Mouse (Mus musculus): ENCODE results near the gene Syt5. TPM values are rescaled to one million over a fixed set of nuclear protein-coding genes. Genes with fewer than 3 reads are reported as not detected.

Gene Syt5
- polyA plus RNA-seq, 1 experiment from 2014 or later = 79.9 TPM

GRCm38 (mm10) chr7:4497271-4497903, 50.0 kb downstream of the Syt5 start:
- Histone ChIP-seq H3K4me1 (ENCODE audit: control insufficient read depth, insufficient read depth, low read length) (peaks cover 28% of the 10 kb centered on the region), H3K9me3 (ENCODE audit: control insufficient read depth, low read length) (no peaks in the 10 kb centered on the region), H3K27me3 (ENCODE audit: control insufficient read depth, insufficient read depth, low read length) (no peaks in the 10 kb centered on the region), H3K4me3 (ENCODE audit: low read depth, low read length) (no peak overlapping the region), H3K27ac (ENCODE audit: low read depth, low read length) (no peak overlapping the region), H3K36me3 (ENCODE audit: control insufficient read depth, insufficient read depth, low read length) (peaks cover 12% of the 10 kb centered on the region; the same call in 1 of the 2 replicates), H3K9ac (replicated peaks; ENCODE audit: low read depth, low read length) (no peak overlapping the region), H3K4me2 (ENCODE audit: low read depth, low read length) (no peak overlapping the region)
- no peak for ATAC-seq (ENCODE audit: low read depth)
- WGBS = 92% methylated on average over 9 of the region's 9 CpGs

GRCm38 (mm10) chr7:4496468-4496867, 50.9 kb downstream of the Syt5 start:
- Histone ChIP-seq H3K27me3 (ENCODE audit: control insufficient read depth, insufficient read depth, low read length) (no peaks in the 10 kb centered on the region), H3K27ac (ENCODE audit: low read depth, low read length) (no peak overlapping the region), H3K36me3 (ENCODE audit: control insufficient read depth, insufficient read depth, low read length) (peaks cover 12% of the 10 kb centered on the region; the same call in 1 of the 2 replicates), H3K9ac (replicated peaks; ENCODE audit: low read depth, low read length) (no peak overlapping the region), H3K4me1 (ENCODE audit: control insufficient read depth, insufficient read depth, low read length) (peaks cover 28% of the 10 kb centered on the region), H3K4me3 (ENCODE audit: low read depth, low read length) (no peak overlapping the region), H3K4me2 (ENCODE audit: low read depth, low read length) (no peak overlapping the region), H3K9me3 (ENCODE audit: control insufficient read depth, low read length) (no peaks in the 10 kb centered on the region)
- WGBS = 99% methylated on average over 3 of the region's 3 CpGs
- no peak for ATAC-seq (ENCODE audit: low read depth)

DNA sequence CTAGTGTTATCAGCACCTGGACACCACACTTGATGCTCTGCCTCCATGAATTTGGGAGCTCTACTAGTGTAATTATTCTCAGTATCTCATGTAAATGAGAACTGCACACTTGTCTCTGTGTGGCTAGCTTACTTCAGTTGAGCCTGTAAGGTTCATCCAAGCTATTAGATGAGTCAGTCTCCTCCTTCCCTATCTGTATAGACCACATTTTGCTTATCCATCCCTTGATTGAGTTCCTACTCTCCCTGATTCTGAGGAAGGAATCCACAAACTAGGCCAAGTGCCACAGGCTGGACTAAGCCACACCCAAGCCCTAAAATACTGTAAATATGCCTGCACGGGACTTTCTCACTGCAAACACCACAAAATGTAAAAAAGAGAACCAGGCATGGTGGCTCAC, 53.4 kb downstream of the Syt5 start:
- H3K27ac ChIP-seq (ENCODE audit: low read depth, low read length) = no peak overlapping the region
- H3K4me1 ChIP-seq (ENCODE audit: control insufficient read depth, insufficient read depth, low read length) = peaks cover 15% of the 10 kb centered on the region
- H3K4me2 ChIP-seq (ENCODE audit: low read depth, low read length) = no peak overlapping the region
- H3K9me3 ChIP-seq (ENCODE audit: control insufficient read depth, low read length) = no peaks in the 10 kb centered on the region
- H3K9ac ChIP-seq (replicated peaks; ENCODE audit: low read depth, low read length) = no peak overlapping the region
- no peak for ATAC-seq (ENCODE audit: low read depth)
- H3K27me3 ChIP-seq (ENCODE audit: control insufficient read depth, insufficient read depth, low read length) = no peaks in the 10 kb centered on the region
- H3K36me3 ChIP-seq (ENCODE audit: control insufficient read depth, insufficient read depth, low read length) = peaks cover 19% of the 10 kb centered on the region; the same call in 1 of the 2 replicates
- H3K4me3 ChIP-seq (ENCODE audit: low read depth, low read length) = no peak overlapping the region
- 96% methylated on average over 1 of the region's 1 CpGs for WGBS

DNA sequence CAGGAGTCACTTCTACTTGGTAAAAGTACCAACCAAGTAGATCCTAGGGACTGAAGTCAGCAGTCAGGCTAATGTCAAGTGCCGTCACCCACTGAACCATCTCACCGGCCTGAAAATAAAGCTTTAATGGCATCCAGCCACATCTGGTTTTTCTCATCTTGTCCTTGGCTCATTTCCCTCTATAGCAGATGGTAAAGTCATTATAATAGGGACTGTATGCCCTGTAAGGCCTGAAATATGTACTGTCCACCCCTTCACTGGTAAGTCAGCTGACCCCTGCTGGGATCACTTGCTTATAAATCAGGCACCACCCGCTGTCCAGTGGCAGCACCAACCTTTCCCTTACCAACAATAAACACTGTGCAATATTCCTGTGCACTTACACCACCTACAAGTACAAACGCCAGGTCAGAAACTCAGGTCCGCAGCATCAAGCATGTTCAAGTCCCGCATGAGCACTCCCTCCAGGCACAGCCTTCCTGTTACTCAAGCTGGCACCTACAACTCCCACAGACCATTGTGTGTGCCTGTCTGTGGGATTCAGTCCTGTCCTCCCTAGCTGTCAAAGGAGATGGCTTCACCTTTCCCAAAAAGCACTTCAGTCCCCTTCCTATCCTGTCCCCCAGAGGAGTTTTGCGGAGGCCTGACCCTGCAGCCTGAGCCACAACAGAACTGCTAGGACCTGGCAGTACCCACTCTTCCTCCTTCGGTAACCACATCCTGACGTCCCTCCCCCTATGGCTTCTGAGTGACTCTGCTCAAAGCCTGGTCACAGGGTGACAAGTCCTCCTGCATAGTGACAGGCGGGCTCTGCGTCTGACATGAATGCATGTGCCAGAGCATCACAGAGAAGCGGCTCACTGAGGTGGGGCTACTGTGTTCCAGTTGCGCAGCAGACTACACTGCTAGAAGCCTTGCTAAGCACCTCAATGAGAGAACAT, 54.8 kb downstream of the Syt5 start:
- Histone ChIP-seq H3K36me3 (ENCODE audit: control insufficient read depth, insufficient read depth, low read length) (peaks cover 20% of the 10 kb centered on the region; the same call in 1 of the 2 replicates), H3K4me2 (ENCODE audit: low read depth, low read length) (no peak overlapping the region), H3K4me1 (ENCODE audit: control insufficient read depth, insufficient read depth, low read length) (peaks cover 2% of the 10 kb centered on the region; the same call in 1 of the 2 replicates), H3K9me3 (ENCODE audit: control insufficient read depth, low read length) (no peaks in the 10 kb centered on the region), H3K9ac (replicated peaks; ENCODE audit: low read depth, low read length) (no peak overlapping the region), H3K4me3 (ENCODE audit: low read depth, low read length) (no peak overlapping the region), H3K27ac (ENCODE audit: low read depth, low read length) (no peak overlapping the region), H3K27me3 (ENCODE audit: control insufficient read depth, insufficient read depth, low read length) (no peaks in the 10 kb centered on the region)
- ATAC-seq (ENCODE audit: low read depth) = no peak
- 82% methylated on average over 13 of the region's 13 CpGs for WGBS

- ATAC-seq (ENCODE audit: low read depth) = no peak
- WGBS = 88% methylated on average over 6 of the region's 6 CpGs
- Histone ChIP-seq H3K27ac (ENCODE audit: low read depth, low read length) (no peak overlapping the region), H3K27me3 (ENCODE audit: control insufficient read depth, insufficient read depth, low read length) (no peaks in the 10 kb centered on the region), H3K9me3 (ENCODE audit: control insufficient read depth, low read length) (no peaks in the 10 kb centered on the region), H3K4me3 (ENCODE audit: low read depth, low read length) (no peak overlapping the region), H3K36me3 (ENCODE audit: control insufficient read depth, insufficient read depth, low read length) (peaks cover 19% of the 10 kb centered on the region; the same call in 1 of the 2 replicates), H3K4me2 (ENCODE audit: low read depth, low read length) (no peak overlapping the region), H3K4me1 (ENCODE audit: control insufficient read depth, insufficient read depth, low read length) (no peaks in the 10 kb centered on the region), H3K9ac (replicated peaks; ENCODE audit: low read depth, low read length) (no peak overlapping the region)
Observed at GRCm38 (mm10) chr7:4491308-4491707, 56.0 kb downstream of the Syt5 start.

Small RNAs within 50 kb of the gene (microRNA-seq; reads per million reads assigned to microRNA genes)
- not detected for gene Gm23577

Other genes with a start within 250 kb of the Syt5 start
- not detected in 2 replicates for gene Ncr1, start 209.8 kb downstream of the Syt5 start, polyA plus RNA-seq (2014; fragmentation: Nextera tagmentation; extraction: Ambion mirVana)
- not detected in 2 replicates for gene Gp6, start 149.8 kb downstream of the Syt5 start, polyA plus RNA-seq (2014; fragmentation: Nextera tagmentation; extraction: Ambion mirVana)
- 43.7 and 44.6 TPM in 2 replicates for gene Rdh13, start 101.9 kb downstream of the Syt5 start, polyA plus RNA-seq (2014; fragmentation: Nextera tagmentation; extraction: Ambion mirVana)
- gene Eps8l1, start 86.9 kb downstream of the Syt5 start, polyA plus RNA-seq (2014; fragmentation: Nextera tagmentation; extraction: Ambion mirVana) = 5.9 and 6.9 TPM in 2 replicates
- 48.6 and 52.4 TPM in 2 replicates for gene Ppp1r12c, start 45.9 kb downstream of the Syt5 start, polyA plus RNA-seq (2014; fragmentation: Nextera tagmentation; extraction: Ambion mirVana)
- 2.8 and 4.9 TPM in 2 replicates for gene Tnnt1, start 31.2 kb downstream of the Syt5 start, polyA plus RNA-seq (2014; fragmentation: Nextera tagmentation; extraction: Ambion mirVana)
- gene Tnni3, start 23.3 kb downstream of the Syt5 start, polyA plus RNA-seq (2014; fragmentation: Nextera tagmentation; extraction: Ambion mirVana) = 0.84 and 2.0 TPM in 2 replicates
- 0.66 and 0.91 TPM in 2 replicates for gene Dnaaf3, start 15.1 kb downstream of the Syt5 start, polyA plus RNA-seq (2014; fragmentation: Nextera tagmentation; extraction: Ambion mirVana)
- gene Ptprh, start 56.5 kb upstream of the Syt5 start, polyA plus RNA-seq (2014; fragmentation: Nextera tagmentation; extraction: Ambion mirVana) = 0.20 and 0.22 TPM in 2 replicates
- 3.3 and 3.4 TPM in 2 replicates for gene Tmem86b, start 83.9 kb upstream of the Syt5 start, polyA plus RNA-seq (2014; fragmentation: Nextera tagmentation; extraction: Ambion mirVana)
- 6.1 and 10.9 TPM in 2 replicates for gene Ppp6r1, start 111.5 kb upstream of the Syt5 start, polyA plus RNA-seq (2014; fragmentation: Nextera tagmentation; extraction: Ambion mirVana)
- 141 and 143 TPM in 2 replicates for gene Hspbp1, start 137.5 kb upstream of the Syt5 start, polyA plus RNA-seq (2014; fragmentation: Nextera tagmentation; extraction: Ambion mirVana)
- gene Brsk1, start 143.1 kb upstream of the Syt5 start, polyA plus RNA-seq (2014; fragmentation: Nextera tagmentation; extraction: Ambion mirVana) = 10.1 and 12.9 TPM in 2 replicates
- 0.19 TPM in 2 replicates for gene Tmem150b, start 177.7 kb upstream of the Syt5 start, polyA plus RNA-seq (2014; fragmentation: Nextera tagmentation; extraction: Ambion mirVana)
- gene Kmt5c, start 192.6 kb upstream of the Syt5 start, polyA plus RNA-seq (2014; fragmentation: Nextera tagmentation; extraction: Ambion mirVana) = 50.9 and 64.8 TPM in 2 replicates
- gene Cox6b2, start 205.6 kb upstream of the Syt5 start, polyA plus RNA-seq (2014; fragmentation: Nextera tagmentation; extraction: Ambion mirVana) = 10.8 and 17.7 TPM in 2 replicates
- 0.13 TPM in 1 of 2 replicates, not detected in the other for gene Fam71e2, start 223.8 kb upstream of the Syt5 start, polyA plus RNA-seq (2014; fragmentation: Nextera tagmentation; extraction: Ambion mirVana)
- gene Il11, start 235.3 kb upstream of the Syt5 start, polyA plus RNA-seq (2014; fragmentation: Nextera tagmentation; extraction: Ambion mirVana) = 0.44 and 0.48 TPM in 2 replicates
- 0.46 TPM in 1 of 2 replicates, not detected in the other for gene Tmem190, start 235.4 kb upstream of the Syt5 start, polyA plus RNA-seq (2014; fragmentation: Nextera tagmentation; extraction: Ambion mirVana)
- 3.5 and 3.6 TPM in 2 replicates for gene Tmem238, start 242.1 kb upstream of the Syt5 start, polyA plus RNA-seq (2014; fragmentation: Nextera tagmentation; extraction: Ambion mirVana)
- gene Rpl28, start 245.3 kb upstream of the Syt5 start, polyA plus RNA-seq (2014; fragmentation: Nextera tagmentation; extraction: Ambion mirVana) = 154 and 173 TPM in 2 replicates